Mouse (Mus musculus) gastrocnemius, adult 8-10 months (tissue): ENCODE results near the gene Pmm1. TPM values are rescaled to one million over a fixed set of nuclear protein-coding genes. Genes with fewer than 3 reads are reported as not detected.
"Not testable (repeated sequence)": the region's sequence is repeated elsewhere in the genome, so short reads cannot be mapped to it uniquely, and the experiment has no call there.

ENCODE experiments used
- DNase-seq, 2 experiments: peaks; one replicate each; pipeline ENCODE4 v3.0.0; 2022; ENCODE audit warnings: low spot score in 2 of 2
- total RNA-seq, 4 experiments: library from RNA; stranded (reverse); gene quantifications; 2 replicates each; pipeline ENCODE4 v1.2.4; 2022

Gene Pmm1
- total RNA-seq, 4 experiments from 2014 or later, result 15.6 to 17.9 (median 15.9) TPM

- no peak for DNase-seq
Measured at GRCm38 (mm10) chr15:81928277-81928676, 32.5 kb downstream of the Pmm1 start.

- no peak for DNase-seq
Measured at GRCm38 (mm10) chr15:81927741-81928140, 33.0 kb downstream of the Pmm1 start.

- no peak for DNase-seq
Measured at GRCm38 (mm10) chr15:81926446-81926822, 34.3 kb downstream of the Pmm1 start.

GRCm38 (mm10) chr15:81925760-81926445 is 34.8 kb downstream of the Pmm1 start, which contains the start of gene Polr3h:
Gene Polr3h, minus strand, starts transcription at chr15:81926240.
- DNase-seq, result peak; percentile 90 to 94

- no peak for DNase-seq
Measured at GRCm38 (mm10) chr15:81924933-81925332, 35.8 kb downstream of the Pmm1 start.

- DNase-seq, result no peak
Measured at GRCm38 (mm10) chr15:81921255-81921654, 39.5 kb downstream of the Pmm1 start.

GRCm38 (mm10) chr15:81920546-81921217 is 40.0 kb downstream of the Pmm1 start:
- DNase-seq, result no peak

- DNase-seq, result no peak
Measured at GRCm38 (mm10) chr15:81919062-81919461, 41.7 kb downstream of the Pmm1 start.

GRCm38 (mm10) chr15:81917621-81918463 is 42.9 kb downstream of the Pmm1 start:
- peak; percentile 51 to 62 for DNase-seq

GRCm38 (mm10) chr15:81917201-81917600 is 43.5 kb downstream of the Pmm1 start:
- no peak for DNase-seq

GRCm38 (mm10) chr15:81915663-81916062 is 45.1 kb downstream of the Pmm1 start:
- no peak for DNase-seq

- DNase-seq, result no peak
Measured at GRCm38 (mm10) chr15:81914668-81915067, 46.1 kb downstream of the Pmm1 start.

- DNase-seq, result peak in 1 of 2 experiments; percentile 34
Measured at GRCm38 (mm10) chr15:81912498-81912897, 48.2 kb downstream of the Pmm1 start.

- not testable (repeated sequence) for DNase-seq
Measured at GRCm38 (mm10) chr15:81908767-81909166, 52.0 kb downstream of the Pmm1 start.

- no peak for DNase-seq
Measured at GRCm38 (mm10) chr15:81907953-81908352, 52.8 kb downstream of the Pmm1 start.

GRCm38 (mm10) chr15:81904939-81905338 is 55.8 kb downstream of the Pmm1 start:
- DNase-seq, result peak; percentile 61 to 64

Other genes starting within 250 kb of the Pmm1 start
- gene Zc3h7b, start 215.9 kb downstream of the Pmm1 start, total RNA-seq, result 10 to 100 TPM; 29.2 to 37.7 (median 33.5) TPM
- gene Rangap1, start 215.4 kb downstream of the Pmm1 start, total RNA-seq, result 10 to 100 TPM; 23.5 to 24.3 (median 23.6) TPM
- 100 to 1,000 TPM; 191 to 229 (median 196) TPM for gene Tef, start 158.5 kb downstream of the Pmm1 start, total RNA-seq
- gene Tob2, start 102.1 kb downstream of the Pmm1 start, total RNA-seq, result 100 to 1,000 TPM; 111 to 127 (median 125) TPM
- 10 to 100 TPM; 39.0 to 44.3 (median 39.3) TPM for gene Phf5a, start 89.0 kb downstream of the Pmm1 start, total RNA-seq
- gene Aco2, start 88.6 kb downstream of the Pmm1 start, total RNA-seq, result 1,000 to 10,000 TPM; 1,068 to 1,166 (median 1,137) TPM
- gene Polr3h, start 34.7 kb downstream of the Pmm1 start, total RNA-seq, result 10 to 100 TPM in 1 of 4 experiments, 1 to 10 TPM in 3; 7.2 to 10.2 (median 8.2) TPM
- gene Csdc2, start 24.2 kb downstream of the Pmm1 start, total RNA-seq, result 1 to 10 TPM in 2 of 4 experiments, under 1 TPM in 2; 0.67 to 1.9 (median 0.90) TPM
- not detected for gene 1700029P11Rik, start 19.6 kb upstream of the Pmm1 start, total RNA-seq
- 10 to 100 TPM; 20.6 to 24.5 (median 24.2) TPM for gene Xrcc6, start 26.9 kb upstream of the Pmm1 start, total RNA-seq
- 10 to 100 TPM; 14.9 to 18.4 (median 17.5) TPM for gene Desi1, start 72.9 kb upstream of the Pmm1 start, total RNA-seq
- gene Snu13, start 86.7 kb upstream of the Pmm1 start, total RNA-seq, result 10 to 100 TPM; 44.8 to 55.5 (median 51.4) TPM
- not detected for gene 4930407I10Rik, start 98.2 kb upstream of the Pmm1 start, total RNA-seq
- gene Mei1, start 109.1 kb upstream of the Pmm1 start, total RNA-seq, result not detected
- 10 to 100 TPM in 2 of 4 experiments, 1 to 10 TPM in 2; 6.8 to 14.2 (median 8.6) TPM for gene Ccdc134, start 167.0 kb upstream of the Pmm1 start, total RNA-seq
- gene Srebf2, start 186.3 kb upstream of the Pmm1 start, total RNA-seq, result 10 to 100 TPM in 1 of 4 experiments, 1 to 10 TPM in 3; 8.4 to 11.5 (median 9.7) TPM